Mouse (Mus musculus): ENCODE results near the gene Slc35a5.

The Slc35a5 gene

GRCm38 (mm10) chr16:45117200-45117599 is 41.3 kb downstream of the Slc35a5 start:
- no peak for DNase-seq (ENCODE audit: low spot score in 2 of 2)

- no peak for DNase-seq (ENCODE audit: low spot score in 2 of 2)
Observed at GRCm38 (mm10) chr16:45110498-45110897, 48.0 kb downstream of the Slc35a5 start.

- DNase-seq (ENCODE audit: low spot score in 2 of 2), result peak in 1 of 2 experiments; percentile 11
Observed at GRCm38 (mm10) chr16:45108203-45108878, 50.2 kb downstream of the Slc35a5 start.

GRCm38 (mm10) chr16:45104993-45105392 is 53.5 kb downstream of the Slc35a5 start:
- no peak for DNase-seq (ENCODE audit: low spot score in 2 of 2)

- DNase-seq (ENCODE audit: low spot score in 2 of 2), result no peak
Observed at GRCm38 (mm10) chr16:45100892-45101291, 57.6 kb downstream of the Slc35a5 start.

GRCm38 (mm10) chr16:45098886-45099210 is 59.7 kb downstream of the Slc35a5 start:
- no peak for DNase-seq (ENCODE audit: low spot score in 2 of 2)

- no peak for DNase-seq (ENCODE audit: low spot score in 2 of 2)
Observed at GRCm38 (mm10) chr16:45098186-45098885, 60.2 kb downstream of the Slc35a5 start.

- no peak for DNase-seq (ENCODE audit: low spot score in 2 of 2)
Observed at GRCm38 (mm10) chr16:45097467-45097866, 61.0 kb downstream of the Slc35a5 start.

- no peak for DNase-seq (ENCODE audit: low spot score in 2 of 2)
Observed at GRCm38 (mm10) chr16:45095561-45096482, 62.7 kb downstream of the Slc35a5 start.

- no peak for DNase-seq (ENCODE audit: low spot score in 2 of 2)
Observed at GRCm38 (mm10) chr16:45095030-45095429, 63.5 kb downstream of the Slc35a5 start.

GRCm38 (mm10) chr16:45094136-45094756 is 64.3 kb downstream of the Slc35a5 start:
- DNase-seq (ENCODE audit: low spot score in 2 of 2), result no peak

- no peak for DNase-seq (ENCODE audit: low spot score in 2 of 2)
Observed at GRCm38 (mm10) chr16:45093137-45093731, 65.3 kb downstream of the Slc35a5 start, which contains the start of gene Ccdc80. Gene Ccdc80, plus strand, starts transcription at chr16:45093402.

- DNase-seq (ENCODE audit: low spot score in 2 of 2), result peak; percentile 50 to 74
Observed at GRCm38 (mm10) chr16:45090005-45090404, 68.5 kb downstream of the Slc35a5 start.

Measured in thymus, postnatal 10 days (tissue).